Mouse (Mus musculus) lung, postnatal 0 days (tissue): ENCODE results near the gene Fars2.

Source experiments
- CTCF ChIP-seq: IDR thresholded peaks from 2 replicates; pipeline ENCODE4 v1.5.1; 2016; ENCODE audit warnings: antibody characterized with exemption, mild to moderate bottlenecking
- EP300 ChIP-seq: IDR thresholded peaks from 2 replicates; pipeline ENCODE4 v1.6.1; 2016; ENCODE audit warnings: antibody characterized with exemption, mild to moderate bottlenecking, control low read depth

- TF ChIP-seq CTCF (no peak), EP300 (no peak)
These were observed 459.6 kb downstream of the Fars2 start for GRCm38 (mm10) chr13:36576781-36577180.
